Mouse (Mus musculus) forebrain, embryonic 12.5 days (tissue): ENCODE results near the gene Adam12. TPM values are rescaled to one million over a fixed set of nuclear protein-coding genes. Genes with fewer than 3 reads are reported as not detected.

ENCODE experiments used
- ATAC-seq: fragments of 200-750 bp; cut with Nextera tagmentation; 2 replicates; pipeline ENCODE4 v1.8.0; 2017; ENCODE audit warnings: moderate TSS enrichment; ENCODE audit not compliant: low FRiP score
- H3K27ac ChIP-seq: fragments of 300-500 bp; sonication (generic); 2 replicates; pipeline ENCODE4 v1.5.1; 2016; ENCODE audit warnings: mild to moderate bottlenecking
- H3K27me3 ChIP-seq: fragments of 300-500 bp; sonication (generic); 2 replicates; pipeline ENCODE4 v1.6.1; 2016; ENCODE audit warnings: mild to moderate bottlenecking
- H3K36me3 ChIP-seq: fragments of 300-500 bp; sonication (generic); replicated peaks from 2 replicates; pipeline ENCODE4 v1.6.1; 2016; ENCODE audit warnings: mild to moderate bottlenecking
- H3K4me1 ChIP-seq: fragments of 300-500 bp; sonication (generic); 2 replicates; pipeline ENCODE4 v1.6.1; 2016
- H3K4me2 ChIP-seq: fragments of 300-500 bp; sonication (generic); 2 replicates; pipeline ENCODE4 v1.6.1; 2016; ENCODE audit warnings: mild to moderate bottlenecking, moderate library complexity
- H3K4me3 ChIP-seq: fragments of 300-500 bp; sonication (generic); replicated peaks from 2 replicates; pipeline ENCODE4 v1.5.1; 2016; ENCODE audit warnings: mild to moderate bottlenecking
- H3K9ac ChIP-seq: fragments of 300-500 bp; sonication (generic); 2 replicates; pipeline ENCODE4 v1.6.1; 2016; ENCODE audit warnings: mild to moderate bottlenecking
- H3K9me3 ChIP-seq: fragments of 300-500 bp; sonication (generic); 2 replicates; pipeline ENCODE4 v1.6.1; 2016
- WGBS: fragments of 180-500 bp; shearing (Covaris S2); methylation state at CpG from one replicate; pipeline ENCODE4 v1.1.7; 2016; 5-methylcytosine and 5-hydroxymethylcytosine counted together
- polyA plus RNA-seq: library from polyadenylated mRNA; unstranded; fragments of >200 nt; fragmentation: Nextera tagmentation; extraction: Ambion mirVana; gene quantifications from 2 replicates; pipeline ENCODE4 v1.2.1, GENCODE M21; 2016

The Adam12 gene
- polyA plus RNA-seq, 1 experiment from 2014 or later: 2.1 TPM

- Histone ChIP-seq H3K4me1 (no peaks in the 10 kb centered on the region), H3K36me3 (no peaks in the 10 kb centered on the region), H3K27me3 (no peaks in the 10 kb centered on the region), H3K4me2 (no peak overlapping the region), H3K9ac (no peak overlapping the region), H3K27ac (no peak overlapping the region), H3K4me3 (no peak overlapping the region), H3K9me3 (no peaks in the 10 kb centered on the region)
- no peak for ATAC-seq
Observed at GRCm38 (mm10) chr7:134043576-134043975, 188.4 kb downstream of the Adam12 start.

GRCm38 (mm10) chr7:134042614-134043013 is 189.3 kb downstream of the Adam12 start:
- Histone ChIP-seq H3K9ac (no peak overlapping the region), H3K36me3 (no peaks in the 10 kb centered on the region), H3K9me3 (no peaks in the 10 kb centered on the region), H3K4me3 (no peak overlapping the region), H3K27me3 (no peaks in the 10 kb centered on the region), H3K4me1 (no peaks in the 10 kb centered on the region), H3K4me2 (no peak overlapping the region), H3K27ac (no peak overlapping the region)
- no peak for ATAC-seq

GRCm38 (mm10) chr7:134033939-134034338 is 198.0 kb downstream of the Adam12 start:
- Histone ChIP-seq H3K27ac (no peak overlapping the region), H3K9ac (no peak overlapping the region), H3K36me3 (no peaks in the 10 kb centered on the region), H3K9me3 (no peaks in the 10 kb centered on the region), H3K4me1 (peaks cover 8% of the 10 kb centered on the region), H3K4me3 (no peak overlapping the region), H3K4me2 (no peak overlapping the region), H3K27me3 (no peaks in the 10 kb centered on the region)
- ATAC-seq: no peak
- WGBS: 74% methylated on average over 2 of the region's 2 CpGs

DNA sequence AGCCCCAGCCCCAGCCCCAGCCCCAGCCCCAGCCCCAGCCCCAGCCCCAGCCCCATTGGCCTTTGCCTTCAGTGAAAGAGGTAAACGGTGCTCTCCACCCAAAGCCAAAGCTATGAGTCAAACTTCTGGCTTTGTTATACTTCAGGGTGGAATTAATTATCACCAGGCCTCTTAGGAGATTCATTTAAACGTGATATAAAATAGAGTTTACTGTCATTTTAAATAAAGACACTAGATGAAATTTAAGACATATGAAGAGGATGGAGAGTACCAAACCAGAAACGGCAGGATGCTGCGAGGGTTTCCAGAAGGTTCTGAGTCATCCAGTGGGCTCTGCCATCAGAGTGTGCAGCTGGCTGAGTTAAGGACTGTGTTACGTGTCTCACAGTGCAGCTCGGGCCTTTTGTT is 199.0 kb downstream of the Adam12 start:
- H3K9me3 ChIP-seq: no peaks in the 10 kb centered on the region
- no peaks in the 10 kb centered on the region for H3K36me3 ChIP-seq
- no peaks in the 10 kb centered on the region for H3K27me3 ChIP-seq
- no peak overlapping the region for H3K4me3 ChIP-seq
- H3K4me1 ChIP-seq: peaks cover 8% of the 10 kb centered on the region
- H3K4me2 ChIP-seq: no peak overlapping the region
- no peak for ATAC-seq
- H3K9ac ChIP-seq: no peak overlapping the region
- no peak overlapping the region for H3K27ac ChIP-seq
- 33% methylated on average over 6 of the region's 6 CpGs for WGBS

DNA sequence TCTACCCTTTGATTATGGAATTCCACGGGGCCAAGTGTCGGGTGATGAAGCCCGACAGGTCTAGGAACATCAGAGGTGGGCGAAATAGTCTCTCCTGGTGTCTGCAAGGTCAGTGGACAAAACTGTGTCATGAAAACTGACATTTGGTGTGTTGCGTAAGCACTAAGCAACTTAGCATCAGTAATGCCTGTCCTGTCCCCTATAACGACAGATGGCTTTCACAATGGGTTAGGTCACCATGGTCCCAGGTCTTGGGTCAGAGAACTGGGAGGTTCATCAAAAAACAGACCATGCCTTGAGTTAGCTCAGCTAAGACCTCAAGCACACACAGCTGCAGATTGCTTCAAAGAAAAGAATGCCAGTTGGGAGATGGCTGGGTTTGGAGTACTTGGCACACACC is 200.2 kb downstream of the Adam12 start:
- Histone ChIP-seq H3K4me1 (peaks cover 16% of the 10 kb centered on the region), H3K27me3 (no peaks in the 10 kb centered on the region), H3K36me3 (no peaks in the 10 kb centered on the region), H3K4me3 (no peak overlapping the region), H3K4me2 (no peak overlapping the region), H3K27ac (no peak overlapping the region), H3K9ac (no peak overlapping the region), H3K9me3 (no peaks in the 10 kb centered on the region)
- 92% methylated on average over 6 of the region's 6 CpGs for WGBS
- no peak for ATAC-seq

DNA sequence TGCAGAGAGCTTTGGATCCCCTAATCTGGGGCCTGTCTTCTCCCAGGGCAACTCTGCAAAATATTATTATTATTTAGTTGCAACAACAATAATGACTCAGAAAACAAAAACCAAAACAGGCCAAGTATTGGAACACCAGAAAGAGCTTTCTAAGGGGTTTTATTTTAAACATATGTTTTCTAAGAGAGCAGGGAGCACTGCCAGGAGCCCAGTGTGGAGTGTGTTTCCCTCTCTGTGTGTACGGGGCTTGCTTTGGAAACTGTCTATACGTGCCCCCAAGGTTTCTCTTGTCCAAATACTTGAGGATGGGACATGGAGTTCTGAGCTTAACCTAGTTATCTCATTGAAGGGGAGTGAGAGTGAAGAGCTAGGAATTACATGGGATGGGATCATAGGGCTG is 200.7 kb downstream of the Adam12 start:
- H3K36me3 ChIP-seq: no peaks in the 10 kb centered on the region
- no peak overlapping the region for H3K27ac ChIP-seq
- no peaks in the 10 kb centered on the region for H3K9me3 ChIP-seq
- ATAC-seq: no peak
- no peak overlapping the region for H3K4me3 ChIP-seq
- WGBS: 62% methylated on average over 2 of the region's 2 CpGs
- H3K4me2 ChIP-seq: no peak overlapping the region
- peaks cover 22% of the 10 kb centered on the region for H3K4me1 ChIP-seq
- no peaks in the 10 kb centered on the region for H3K27me3 ChIP-seq
- H3K9ac ChIP-seq: no peak overlapping the region

DNA sequence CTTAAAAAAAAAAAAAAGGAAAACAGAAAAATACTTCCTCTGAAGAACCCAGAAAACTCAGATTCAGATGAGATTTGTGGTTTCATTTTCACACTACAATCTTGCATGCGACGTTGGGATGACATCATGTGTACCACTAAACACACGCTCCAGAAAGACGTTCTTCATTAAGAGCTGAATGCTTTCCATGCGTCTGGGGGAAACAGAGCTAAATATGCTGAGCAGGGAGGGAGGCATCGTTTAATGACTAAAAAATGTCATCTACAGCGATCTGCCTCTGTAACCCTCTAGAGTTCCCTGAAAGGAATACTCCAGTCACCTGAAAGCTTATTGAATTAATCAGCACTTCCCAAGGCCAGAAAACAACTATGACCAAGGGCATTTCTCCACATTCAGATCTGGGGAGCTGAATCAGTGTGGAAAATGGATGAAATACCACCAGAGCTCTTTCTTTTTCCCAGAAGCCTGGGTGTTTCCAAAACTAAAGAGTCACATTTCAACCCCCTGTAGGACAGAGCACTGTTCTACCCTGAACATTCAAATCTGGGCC is 203.6 kb downstream of the Adam12 start:
- no peak overlapping the region for H3K4me3 ChIP-seq
- ATAC-seq: no peak
- H3K4me2 ChIP-seq: no peak overlapping the region
- peaks cover 25% of the 10 kb centered on the region for H3K4me1 ChIP-seq
- no peak overlapping the region for H3K9ac ChIP-seq
- H3K36me3 ChIP-seq: no peaks in the 10 kb centered on the region
- WGBS: 52% methylated on average over 7 of the region's 7 CpGs
- H3K27me3 ChIP-seq: no peaks in the 10 kb centered on the region
- H3K9me3 ChIP-seq: no peaks in the 10 kb centered on the region
- H3K27ac ChIP-seq: no peak overlapping the region

DNA sequence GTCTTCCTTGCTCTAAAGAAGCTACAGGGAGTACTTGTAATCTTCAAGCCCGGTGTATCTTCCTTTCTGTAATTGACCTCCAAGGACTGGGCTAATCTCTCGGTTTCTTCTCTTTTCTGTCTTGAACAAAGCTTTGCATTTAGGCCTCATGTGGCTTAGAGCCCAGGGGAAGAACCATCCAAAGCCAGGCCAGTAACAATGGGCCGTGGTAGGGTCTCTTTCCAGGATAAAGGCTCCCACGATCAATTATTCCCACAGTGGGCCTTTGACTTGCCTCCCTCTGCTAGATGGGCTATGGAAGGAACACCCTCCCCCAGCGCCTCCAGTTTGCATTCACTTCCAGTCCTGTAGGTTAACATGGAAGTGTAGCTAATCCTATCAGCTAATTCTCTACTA is 204.9 kb downstream of the Adam12 start:
- peak overlapping the region; percentile 20; the same call in 1 of the 2 replicates for H3K27ac ChIP-seq
- no peaks in the 10 kb centered on the region for H3K9me3 ChIP-seq
- peaks cover 25% of the 10 kb centered on the region for H3K4me1 ChIP-seq
- H3K9ac ChIP-seq: no peak overlapping the region
- WGBS: 12% methylated on average over 5 of the region's 5 CpGs
- H3K36me3 ChIP-seq: no peaks in the 10 kb centered on the region
- no peak overlapping the region for H3K4me2 ChIP-seq
- no peaks in the 10 kb centered on the region for H3K27me3 ChIP-seq
- no peak for ATAC-seq
- no peak overlapping the region for H3K4me3 ChIP-seq

- 49% methylated on average over 16 of the region's 16 CpGs for WGBS
- peaks cover 25% of the 10 kb centered on the region for H3K4me1 ChIP-seq
- H3K36me3 ChIP-seq: no peaks in the 10 kb centered on the region
- H3K4me2 ChIP-seq: no peak overlapping the region
- no peak overlapping the region for H3K9ac ChIP-seq
- no peaks in the 10 kb centered on the region for H3K9me3 ChIP-seq
- ATAC-seq: no peak
- H3K27ac ChIP-seq: 0 out of 2 replicates have a peak overlapping the region, but pooled peaks have one; percentile 25
- no peak overlapping the region for H3K4me3 ChIP-seq
- no peaks in the 10 kb centered on the region for H3K27me3 ChIP-seq
Observed at GRCm38 (mm10) chr7:134026200-134027019, 205.5 kb downstream of the Adam12 start.

GRCm38 (mm10) chr7:134022157-134022885 is 209.6 kb downstream of the Adam12 start:
- Histone ChIP-seq H3K27me3 (no peaks in the 10 kb centered on the region), H3K9me3 (no peaks in the 10 kb centered on the region), H3K4me3 (no peak overlapping the region), H3K4me2 (no peak overlapping the region), H3K27ac (no peak overlapping the region), H3K4me1 (peaks cover 14% of the 10 kb centered on the region), H3K36me3 (no peaks in the 10 kb centered on the region), H3K9ac (no peak overlapping the region)
- ATAC-seq: no peak
- WGBS: 62% methylated on average over 2 of the region's 2 CpGs

DNA sequence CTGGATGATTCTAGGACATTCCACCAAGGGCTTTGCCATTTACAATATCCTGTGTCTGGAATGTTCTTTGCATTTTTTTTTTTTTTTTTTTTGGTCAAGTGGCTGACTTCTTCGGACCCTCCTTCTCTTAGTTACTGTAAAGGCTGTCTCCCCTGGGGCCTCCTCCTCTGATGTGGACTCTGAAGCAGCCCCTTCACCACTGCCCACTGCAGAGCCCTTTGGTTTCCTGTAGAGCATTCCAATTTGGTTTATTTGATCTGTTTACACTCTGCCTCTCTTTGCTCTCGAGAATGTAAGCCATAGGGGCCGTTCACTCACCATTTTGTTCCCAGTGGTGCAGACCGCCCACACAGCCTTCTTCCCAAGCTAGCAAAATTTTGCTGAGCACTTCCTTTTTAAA is 216.7 kb downstream of the Adam12 start:
- Histone ChIP-seq H3K4me3 (no peak overlapping the region), H3K36me3 (no peaks in the 10 kb centered on the region), H3K27me3 (no peaks in the 10 kb centered on the region), H3K9ac (no peak overlapping the region), H3K9me3 (no peaks in the 10 kb centered on the region), H3K4me1 (peaks cover 4% of the 10 kb centered on the region), H3K4me2 (no peak overlapping the region), H3K27ac (0 out of 2 replicates have a peak overlapping the region, but pooled peaks have one; percentile 38)
- no peak for ATAC-seq
- WGBS: 59% methylated on average over 4 of the region's 4 CpGs

GRCm38 (mm10) chr7:134014733-134015132 is 217.2 kb downstream of the Adam12 start:
- no peak overlapping the region for H3K4me3 ChIP-seq
- H3K27ac ChIP-seq: 0 out of 2 replicates have a peak overlapping the region, but pooled peaks have one; percentile 38
- no peaks in the 10 kb centered on the region for H3K36me3 ChIP-seq
- no peaks in the 10 kb centered on the region for H3K27me3 ChIP-seq
- WGBS: 13% methylated on average over 7 of the region's 7 CpGs
- H3K4me1 ChIP-seq: peaks cover 4% of the 10 kb centered on the region
- H3K9ac ChIP-seq: no peak overlapping the region
- ATAC-seq: peak; percentile 61; the same call in 1 of the 2 replicates
- no peaks in the 10 kb centered on the region for H3K9me3 ChIP-seq
- no peak overlapping the region for H3K4me2 ChIP-seq
